Mouse (Mus musculus) E14TG2a.4 (cell line): ENCODE results near the gene Smyd3.

Experiments used
- CTCF ChIP-seq: conservative IDR thresholded peaks from 2 replicates; pipeline ENCODE4 v1.5.1; 2014; ENCODE audit warnings: low read length
- NANOG ChIP-seq: IDR thresholded peaks from 2 replicates; pipeline ENCODE4 v1.6.1; 2014; ENCODE audit warnings: borderline replicate concordance, low read length, mixed read lengths
- POU5F1 ChIP-seq: IDR thresholded peaks from 2 replicates; pipeline ENCODE4 v1.6.1; 2014; ENCODE audit warnings: low read length, borderline replicate concordance

GRCm38 (mm10) chr1:179458236-179458986 is 59.4 kb downstream of the Smyd3 start:
- no peak for TF ChIP-seq CTCF
- TF ChIP-seq POU5F1 = no peak
- TF ChIP-seq NANOG = no peak
